ENCODE assay signal across 33 mouse cellular contexts in the genomic region with DNA sequence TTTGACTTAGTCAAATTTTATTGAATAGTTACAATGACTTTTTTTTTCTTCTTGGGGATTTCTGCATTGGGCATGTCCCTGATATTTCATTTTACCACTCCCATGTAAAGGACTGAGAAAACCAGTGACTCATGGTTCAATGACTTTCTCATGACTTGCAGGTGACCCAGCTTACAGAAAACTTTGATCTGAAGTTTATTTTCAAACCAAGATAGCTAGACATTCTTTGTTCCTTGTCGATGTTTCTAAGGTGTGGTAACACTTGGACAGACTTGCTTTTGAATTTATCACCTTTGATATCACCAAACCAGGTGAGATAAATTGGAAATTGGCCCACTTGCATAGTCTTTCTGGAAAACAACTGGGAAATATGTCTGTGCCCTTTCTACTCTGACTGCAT.
"Had no signal": no experiment of that assay in that cellular context is flagged by ENCODE, and none has a peak within 500 bp of the region (broad histone marks: within the 10 kb centered on the region; RNA-seq: fewer than 3 reads in every experiment).

No protein-coding gene starts in this region.

- H3K4me1 ChIP-seq: hindbrain, embryonic 12.5 days; hindbrain, embryonic 15.5 days had no signal

- ATAC-seq: hindbrain, embryonic 16.5 days; hindbrain, postnatal 0 days; inflammation-experienced regulatory T-cells, adult 6 months had no signal

- DNase-seq: heart, postnatal 10 days; heart, postnatal 14 days; heart, postnatal 36 days; heart, postnatal 4 days; kidney, adult 11 months; kidney, adult 18-20 months; kidney, adult 2 months; kidney, adult 8-10 months; kidney, adult 9 months; kidney, postnatal 10 days; kidney, postnatal 14 days; kidney, postnatal 25 days; kidney, postnatal 36 days; kidney, postnatal 4 days; layer of hippocampus, adult 9-11 months; layer of hippocampus, postnatal 36 days had no signal

- H3K27ac ChIP-seq: heart, embryonic 10.5 days; heart, embryonic 13.5 days; heart, embryonic 15.5 days; hindbrain, embryonic 10.5 days; hindbrain, embryonic 12.5 days; hindbrain, embryonic 13.5 days; hindbrain, embryonic 14.5 days; hindbrain, embryonic 15.5 days; hindbrain, postnatal 0 days; kidney, embryonic 15.5 days; kidney, postnatal 0 days; layer of hippocampus, adult 2 months; left cerebral cortex, adult 2 months had no signal

- H3K9ac ChIP-seq: heart, embryonic 12.5 days; heart, embryonic 13.5 days; heart, embryonic 15.5 days; hindbrain, embryonic 12.5 days; hindbrain, embryonic 13.5 days; hindbrain, embryonic 14.5 days; hindbrain, embryonic 15.5 days; kidney, embryonic 15.5 days had no signal

- H3K27me3 ChIP-seq: heart, embryonic 12.5 days; heart, embryonic 13.5 days; heart, embryonic 15.5 days; hindbrain, embryonic 12.5 days; hindbrain, embryonic 13.5 days; hindbrain, embryonic 15.5 days; kidney, embryonic 15.5 days had no signal

- H3K9me3 ChIP-seq: heart, embryonic 10.5 days; heart, embryonic 12.5 days; heart, embryonic 13.5 days; heart, embryonic 15.5 days; hindbrain, embryonic 10.5 days; hindbrain, embryonic 12.5 days; hindbrain, embryonic 13.5 days; hindbrain, embryonic 15.5 days; kidney, embryonic 15.5 days had no signal

- H3K4me3 ChIP-seq: heart, embryonic 10.5 days; heart, embryonic 12.5 days; heart, embryonic 13.5 days; heart, embryonic 15.5 days; hindbrain, embryonic 10.5 days; hindbrain, embryonic 12.5 days; hindbrain, embryonic 13.5 days; hindbrain, embryonic 15.5 days; kidney, embryonic 15.5 days; layer of hippocampus, adult 2 months; left cerebral cortex, adult 2 months had no signal

- H3K4me2 ChIP-seq: heart, embryonic 11.5 days; heart, embryonic 12.5 days; heart, embryonic 13.5 days; heart, embryonic 15.5 days; hindbrain, embryonic 12.5 days; hindbrain, embryonic 13.5 days; hindbrain, embryonic 14.5 days; hindbrain, embryonic 15.5 days; kidney, embryonic 15.5 days had no signal

- H3K36me3 ChIP-seq: heart, embryonic 10.5 days; heart, embryonic 12.5 days; heart, embryonic 13.5 days; heart, embryonic 15.5 days; hindbrain, embryonic 10.5 days; hindbrain, embryonic 12.5 days; hindbrain, embryonic 13.5 days; hindbrain, embryonic 15.5 days; kidney, embryonic 15.5 days had no signal
